Mouse (Mus musculus): Measurements from ENCODE around the gene Klk1b27. TPM values are rescaled to one million over a fixed set of nuclear protein-coding genes. Genes with fewer than 3 reads are reported as not detected.
"Not testable (repeated sequence)": the region's sequence is repeated elsewhere in the genome, so short reads cannot be mapped to it uniquely, and the experiment has no call there.

Gene Klk1b27
- not detected for total RNA-seq (2021)

- intact Hi-C loops (cut with DNase I), result not testable (repeated sequence)
Measured at GRCm38 (mm10) chr7:44051990-44052389, at the start of gene Klk1b27. Gene Klk1b27 (plus strand): TSS chr7:44052290.

GRCm38 (mm10) chr7:44004847-44005246, 47.2 kb upstream of the Klk1b27 start:
- intact Hi-C loops (cut with DNase I), result no loop called here
- no peak for DNase-seq

More at GRCm38 (mm10) chr7:44051990-44052389, at the start of gene Klk1b27:
- not testable (repeated sequence) for DNase-seq

GRCm38 (mm10) chr7:44011868-44012267, 40.2 kb upstream of the Klk1b27 start, which contains the start of gene Klk1b26:
Gene Klk1b26 (plus strand): TSS chr7:44012168.
- DNase-seq; intact Hi-C loops (cut with DNase I): not testable (repeated sequence)

GRCm38 (mm10) chr7:44014666-44015065, 37.4 kb upstream of the Klk1b27 start:
- DNase-seq; intact Hi-C loops (cut with DNase I): not testable (repeated sequence)

GRCm38 (mm10) chr7:44015071-44015470, 37.0 kb upstream of the Klk1b27 start:
- intact Hi-C loops (cut with DNase I), result no loop called here
- DNase-seq, result no peak

GRCm38 (mm10) chr7:44072117-44072516, 20.0 kb downstream of the Klk1b27 start:
- intact Hi-C loops (cut with DNase I), result no loop called here
- DNase-seq, result no peak

GRCm38 (mm10) chr7:44077703-44078102, 25.6 kb downstream of the Klk1b27 start:
- no peak for DNase-seq
- intact Hi-C loops (cut with DNase I), result no loop called here

- DNase-seq, result no peak
- intact Hi-C loops (cut with DNase I), result no loop called here
Measured at GRCm38 (mm10) chr7:44096111-44096510, 44.0 kb downstream of the Klk1b27 start.

- intact Hi-C loops (cut with DNase I), result not testable (repeated sequence)
Measured at GRCm38 (mm10) chr7:44102028-44102427, 49.9 kb downstream of the Klk1b27 start, which contains the start of gene Klk1b21. Gene Klk1b21 (plus strand): TSS chr7:44102328.

More at GRCm38 (mm10) chr7:44102028-44102427, 49.9 kb downstream of the Klk1b27 start, which contains the start of gene Klk1b21:
- DNase-seq, result not testable (repeated sequence)

Other genes starting within 250 kb of the Klk1b27 start
- gene Klk7, start 241.0 kb upstream of the Klk1b27 start, total RNA-seq (2021), result not detected
- gene Klk6, start 227.8 kb upstream of the Klk1b27 start, total RNA-seq (2021), result not detected
- not detected for gene Klk5, start 210.3 kb upstream of the Klk1b27 start, total RNA-seq (2021)
- not detected for gene Klk4, start 171.1 kb upstream of the Klk1b27 start, total RNA-seq (2021)
- not detected for gene Klk15, start 118.5 kb upstream of the Klk1b27 start, total RNA-seq (2021)
- not detected for gene Klk1b8, start 101.6 kb upstream of the Klk1b27 start, total RNA-seq (2021)
- gene Klk1b1, start 85.5 kb upstream of the Klk1b27 start, total RNA-seq (2021), result not detected
- not detected for gene Klk1b9, start 76.2 kb upstream of the Klk1b27 start, total RNA-seq (2021)
- gene Klk1b11, start 56.4 kb upstream of the Klk1b27 start, total RNA-seq (2021), result not detected
- gene Klk1b26, start 40.1 kb upstream of the Klk1b27 start, total RNA-seq (2021), result not detected
- not detected for gene Klk1b21, start 50.0 kb downstream of the Klk1b27 start, total RNA-seq (2021)
- not detected for gene Klk1b22, start 60.4 kb downstream of the Klk1b27 start, total RNA-seq (2021)
- not detected for gene Klk1b16, start 84.5 kb downstream of the Klk1b27 start, total RNA-seq (2021)
- gene Klk1b24, start 135.9 kb downstream of the Klk1b27 start, total RNA-seq (2021), result not detected
- not detected for gene Klk1b3, start 145.9 kb downstream of the Klk1b27 start, total RNA-seq (2021)
- not detected for gene Klk1b4, start 155.1 kb downstream of the Klk1b27 start, total RNA-seq (2021)
- not detected for gene Klk1b5, start 163.7 kb downstream of the Klk1b27 start, total RNA-seq (2021)
- not detected for gene Klk1, start 173.1 kb downstream of the Klk1b27 start, total RNA-seq (2021)
- not detected for gene Gm36864, start 183.9 kb downstream of the Klk1b27 start, total RNA-seq (2021)
- gene 1700028J19Rik, start 194.4 kb downstream of the Klk1b27 start, total RNA-seq (2021), result under 1 TPM; 0.47 to 0.53 TPM
- 10 to 100 TPM; 34.9 to 42.1 TPM for gene 2410002F23Rik, start 194.4 kb downstream of the Klk1b27 start, total RNA-seq (2021)
- gene Acp4, start 205.1 kb downstream of the Klk1b27 start, total RNA-seq (2021), result not detected
- gene Gm15517, start 209.2 kb downstream of the Klk1b27 start, total RNA-seq (2021), result not detected

Data from heart, postnatal 10 days (tissue).